Mouse (Mus musculus) cerebellum, adult 2 months (tissue): ENCODE measurements at regions not wholly inside any gene's neighbourhood (a gene's known extent, or its start where the extent isn't known, plus 50 kb on each side); places are given as distances from the start of the nearest gene placed in this dataset.

ENCODE experiments used
- CTCF ChIP-seq: fragments of 200-500 bp; IDR thresholded peaks from 2 replicates; pipeline ENCODE4 v1.5.1; 2011; ENCODE audit warnings: low read depth, mild to moderate bottlenecking, control low read depth, low read length, moderate library complexity, borderline replicate concordance; ENCODE audit not compliant: insufficient read depth
- POLR2A ChIP-seq: fragments of 200-500 bp; IDR thresholded peaks from 2 replicates; pipeline ENCODE4 v1.6.1; 2011; ENCODE audit warnings: low read length, control low read depth, borderline replicate concordance; ENCODE audit not compliant: insufficient read depth

DNA sequence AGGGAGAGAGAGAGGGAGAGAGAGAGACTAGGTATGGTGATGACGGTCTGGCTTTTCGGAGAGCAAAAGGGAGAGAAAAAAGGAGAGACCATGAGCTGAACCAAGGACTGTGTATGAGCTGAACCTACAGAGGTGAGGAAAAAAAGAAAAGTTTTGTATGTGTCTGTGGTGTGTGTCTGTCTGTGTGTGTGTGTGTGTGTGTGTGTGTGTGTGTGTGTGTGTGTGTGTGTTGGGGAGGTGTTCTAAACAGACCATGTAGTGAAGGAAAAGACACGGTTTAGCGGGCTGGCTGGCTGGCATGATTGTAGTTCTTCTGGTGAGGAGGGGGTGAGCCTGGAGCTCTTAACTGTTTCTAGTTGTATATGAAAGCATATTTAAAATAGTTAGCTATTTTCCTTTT is 418.6 kb upstream of the Ubash3b start:
- TF ChIP-seq CTCF = no peak
- no peak for TF ChIP-seq POLR2A
